Mouse (Mus musculus) heart, embryonic 15.5 days (tissue): Measurements from ENCODE around the gene Hspa4. TPM values are rescaled to one million over a fixed set of nuclear protein-coding genes. Genes with fewer than 3 reads are reported as not detected.

Source experiments
- ATAC-seq: fragments of 200-750 bp; cut with Nextera tagmentation; replicated peaks from 2 replicates; pipeline ENCODE4 v1.8.0; 2017; ENCODE audit warnings: low read depth, moderate TSS enrichment; ENCODE audit not compliant: insufficient number of reproducible peaks, insufficient read depth, low FRiP score
- H3K27ac ChIP-seq: fragments of 300-500 bp; sonication (generic); 2 replicates; pipeline ENCODE4 v1.5.1; 2015; ENCODE audit warnings: mild to moderate bottlenecking, inconsistent platforms
- H3K27me3 ChIP-seq: fragments of 300-500 bp; sonication (generic); 2 replicates; pipeline ENCODE4 v1.6.1; 2015; ENCODE audit warnings: inconsistent platforms
- H3K36me3 ChIP-seq: fragments of 300-500 bp; sonication (generic); 2 replicates; pipeline ENCODE4 v1.6.1; 2015; ENCODE audit warnings: mild to moderate bottlenecking, inconsistent platforms
- H3K4me1 ChIP-seq: fragments of 300-500 bp; sonication (generic); replicated peaks from 2 replicates; pipeline ENCODE4 v1.6.1; 2015; ENCODE audit warnings: inconsistent platforms
- H3K4me2 ChIP-seq: fragments of 300-500 bp; sonication (generic); 2 replicates; pipeline ENCODE4 v1.6.1; 2015; ENCODE audit warnings: inconsistent platforms, mild to moderate bottlenecking, moderate library complexity
- H3K4me3 ChIP-seq: fragments of 300-500 bp; sonication (generic); 2 replicates; pipeline ENCODE4 v1.5.1; 2015; ENCODE audit warnings: mild to moderate bottlenecking, inconsistent platforms
- H3K9ac ChIP-seq: fragments of 300-500 bp; sonication (generic); 2 replicates; pipeline ENCODE4 v1.6.1; 2015; ENCODE audit warnings: mild to moderate bottlenecking, inconsistent platforms
- H3K9me3 ChIP-seq: fragments of 300-500 bp; sonication (generic); replicated peaks from 2 replicates; pipeline ENCODE4 v1.6.1; 2016; ENCODE audit warnings: inconsistent platforms
- WGBS: fragments of 180-500 bp; shearing (Covaris S2); methylation state at CpG from one replicate; pipeline ENCODE4 v1.1.7; 2015; ENCODE audit warnings: mixed read lengths; 5-methylcytosine and 5-hydroxymethylcytosine counted together
- polyA plus RNA-seq: library from polyadenylated mRNA; unstranded; fragments of >200 nt; fragmentation: Nextera tagmentation; extraction: Ambion mirVana; gene quantifications from 2 replicates; pipeline ENCODE4 v1.2.1, GENCODE M21; 2015

The Hspa4 gene
- polyA plus RNA-seq, 1 experiment from 2014 or later = 58.0 TPM

- no peak overlapping the region for H3K27ac ChIP-seq
- ATAC-seq = no peak
- H3K9ac ChIP-seq = no peak overlapping the region
- 78% methylated on average over 3 of the region's 3 CpGs for WGBS
- peaks cover 60% of the 10 kb centered on the region for H3K36me3 ChIP-seq
- H3K4me1 ChIP-seq = peaks cover 22% of the 10 kb centered on the region
- no peak overlapping the region for H3K4me3 ChIP-seq
- H3K4me2 ChIP-seq = no peak overlapping the region
- no peaks in the 10 kb centered on the region for H3K27me3 ChIP-seq
- no peaks in the 10 kb centered on the region for H3K9me3 ChIP-seq
Measured at GRCm38 (mm10) chr11:53275358-53275757, 24.9 kb downstream of the Hspa4 start.

GRCm38 (mm10) chr11:53273313-53273712, 26.9 kb downstream of the Hspa4 start:
- no peaks in the 10 kb centered on the region for H3K27me3 ChIP-seq
- peak overlapping the region; percentile 61 for H3K27ac ChIP-seq
- H3K9me3 ChIP-seq = no peaks in the 10 kb centered on the region
- no peak overlapping the region for H3K4me2 ChIP-seq
- no peak overlapping the region for H3K4me3 ChIP-seq
- H3K4me1 ChIP-seq = peaks cover 21% of the 10 kb centered on the region
- 0 out of 2 replicates have a peak, but pooled peaks have one; percentile 43 for ATAC-seq
- peaks cover 71% of the 10 kb centered on the region for H3K36me3 ChIP-seq
- WGBS = 57% methylated on average over 5 of the region's 5 CpGs
- H3K9ac ChIP-seq = no peak overlapping the region

DNA sequence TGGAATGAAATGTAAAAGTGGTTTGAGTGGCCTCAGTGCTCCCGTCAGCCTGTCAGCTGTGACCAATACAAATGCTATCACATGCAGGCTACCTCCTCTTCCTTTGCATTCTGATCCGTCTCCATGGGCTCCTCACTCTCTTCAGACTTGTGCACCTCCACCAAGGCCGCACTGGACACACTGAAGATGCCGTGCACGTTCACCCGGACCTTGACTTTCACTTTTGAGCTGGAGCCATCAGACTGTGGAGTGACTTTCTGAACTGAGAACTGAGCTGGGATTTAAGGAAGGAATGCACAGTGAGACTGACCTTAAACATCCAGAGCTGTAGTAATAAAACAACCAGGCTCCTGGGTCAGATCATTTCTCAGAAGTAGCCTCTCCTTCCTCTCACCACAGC, 30.7 kb downstream of the Hspa4 start:
- peaks cover 96% of the 10 kb centered on the region for H3K36me3 ChIP-seq
- no peaks in the 10 kb centered on the region for H3K9me3 ChIP-seq
- no peak overlapping the region for H3K9ac ChIP-seq
- 90% methylated on average over 6 of the region's 6 CpGs for WGBS
- no peak overlapping the region for H3K4me3 ChIP-seq
- H3K4me1 ChIP-seq = peaks cover 8% of the 10 kb centered on the region
- no peak for ATAC-seq
- H3K27ac ChIP-seq = no peak overlapping the region
- H3K27me3 ChIP-seq = no peaks in the 10 kb centered on the region
- no peak overlapping the region for H3K4me2 ChIP-seq

GRCm38 (mm10) chr11:53260556-53260955, 39.7 kb downstream of the Hspa4 start:
- Histone ChIP-seq H3K27ac (no peak overlapping the region), H3K4me2 (no peak overlapping the region), H3K9ac (no peak overlapping the region), H3K4me1 (0 out of 2 replicates have a peak, but pooled peaks cover 4% of the 10 kb centered on the region), H3K4me3 (no peak overlapping the region), H3K36me3 (peaks cover 50% of the 10 kb centered on the region), H3K9me3 (no peaks in the 10 kb centered on the region), H3K27me3 (no peaks in the 10 kb centered on the region)
- 79% methylated on average over 5 of the region's 5 CpGs for WGBS
- ATAC-seq = no peak

DNA sequence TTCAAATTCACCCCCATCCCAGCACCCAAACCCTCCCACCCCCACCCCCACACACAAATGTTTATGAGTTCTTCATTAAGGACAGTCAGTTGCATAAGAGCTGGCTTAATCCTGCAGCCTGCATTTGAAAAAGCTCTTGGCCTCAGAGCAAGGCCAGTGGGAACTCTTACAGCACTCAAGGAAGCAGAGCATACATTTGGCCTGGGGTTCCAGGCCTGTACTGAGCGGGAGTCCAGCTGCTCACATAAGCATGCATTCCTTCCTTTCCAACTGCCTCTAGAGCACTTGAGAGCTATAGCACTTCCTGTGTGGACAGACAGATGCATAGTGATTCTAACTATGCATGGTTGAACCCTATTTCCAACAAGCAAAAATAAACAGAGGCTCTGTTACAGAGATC, 40.2 kb downstream of the Hspa4 start:
- Histone ChIP-seq H3K27ac (no peak overlapping the region), H3K27me3 (no peaks in the 10 kb centered on the region), H3K9ac (no peak overlapping the region), H3K36me3 (peaks cover 45% of the 10 kb centered on the region), H3K9me3 (no peaks in the 10 kb centered on the region), H3K4me3 (no peak overlapping the region), H3K4me2 (no peak overlapping the region), H3K4me1 (0 out of 2 replicates have a peak, but pooled peaks cover 4% of the 10 kb centered on the region)
- no peak for ATAC-seq
- WGBS = 81% methylated on average over 1 of the region's 1 CpGs

DNA sequence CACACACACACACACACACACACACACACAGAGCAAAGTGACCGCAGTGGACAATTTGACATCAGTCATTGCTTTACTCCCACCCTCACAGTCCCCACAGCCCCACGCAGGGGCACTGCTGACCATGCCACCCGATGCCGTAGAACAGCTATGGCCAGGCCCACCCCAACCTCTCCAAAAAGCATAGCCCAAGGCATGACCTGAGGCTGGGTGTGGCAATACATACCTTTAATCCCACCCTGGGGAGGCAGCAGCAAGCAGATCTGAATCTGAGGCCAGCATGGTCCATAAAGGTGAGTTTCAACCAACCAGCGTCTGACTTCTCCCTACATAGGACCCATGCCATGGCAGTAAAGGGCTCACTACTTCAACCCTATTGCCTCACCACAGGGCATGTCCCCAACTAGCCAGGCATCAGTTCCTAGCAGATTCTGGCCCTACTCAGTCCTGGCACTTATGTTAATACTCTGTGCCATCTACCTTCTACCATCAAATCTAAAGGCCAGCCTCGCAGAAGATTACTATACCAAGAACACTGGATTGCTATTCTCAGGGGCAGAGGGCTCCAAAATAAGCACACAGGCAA, 41.1 kb downstream of the Hspa4 start:
- WGBS = 87% methylated on average over 6 of the region's 6 CpGs
- H3K27me3 ChIP-seq = no peaks in the 10 kb centered on the region
- no peak overlapping the region for H3K4me3 ChIP-seq
- H3K4me2 ChIP-seq = no peak overlapping the region
- ATAC-seq = no peak
- peaks cover 36% of the 10 kb centered on the region for H3K36me3 ChIP-seq
- H3K9ac ChIP-seq = no peak overlapping the region
- H3K9me3 ChIP-seq = no peaks in the 10 kb centered on the region
- H3K4me1 ChIP-seq = 0 out of 2 replicates have a peak, but pooled peaks cover 4% of the 10 kb centered on the region
- H3K27ac ChIP-seq = no peak overlapping the region

- ATAC-seq = no peak
- peaks cover 16% of the 10 kb centered on the region for H3K36me3 ChIP-seq
- no peak overlapping the region for H3K4me3 ChIP-seq
- no peak overlapping the region for H3K9ac ChIP-seq
- no peaks in the 10 kb centered on the region for H3K27me3 ChIP-seq
- H3K9me3 ChIP-seq = no peaks in the 10 kb centered on the region
- no peak overlapping the region for H3K4me2 ChIP-seq
- H3K4me1 ChIP-seq = 0 out of 2 replicates have a peak, but pooled peaks cover 4% of the 10 kb centered on the region
- 56% methylated on average over 2 of the region's 2 CpGs for WGBS
- H3K27ac ChIP-seq = no peak overlapping the region
Measured at GRCm38 (mm10) chr11:53256914-53257313, 43.3 kb downstream of the Hspa4 start.

- no peak for ATAC-seq
- Histone ChIP-seq H3K4me2 (no peak overlapping the region), H3K36me3 (no peaks in the 10 kb centered on the region; the same call in 1 of the 2 replicates), H3K9me3 (no peaks in the 10 kb centered on the region), H3K27ac (no peak overlapping the region), H3K4me3 (no peak overlapping the region), H3K4me1 (peaks cover 6% of the 10 kb centered on the region; the same call in 1 of the 2 replicates), H3K9ac (no peak overlapping the region), H3K27me3 (no peaks in the 10 kb centered on the region)
- WGBS = 41% methylated on average over 7 of the region's 7 CpGs
Measured at GRCm38 (mm10) chr11:53254926-53255325, 45.3 kb downstream of the Hspa4 start.

GRCm38 (mm10) chr11:53254428-53254827, 45.8 kb downstream of the Hspa4 start:
- Histone ChIP-seq H3K4me3 (no peak overlapping the region), H3K4me1 (peaks cover 10% of the 10 kb centered on the region; the same call in 1 of the 2 replicates), H3K9ac (no peak overlapping the region), H3K4me2 (no peak overlapping the region), H3K27ac (no peak overlapping the region), H3K36me3 (no peaks in the 10 kb centered on the region; the same call in 1 of the 2 replicates), H3K27me3 (no peaks in the 10 kb centered on the region), H3K9me3 (no peaks in the 10 kb centered on the region)
- WGBS = 92% methylated on average over 3 of the region's 3 CpGs
- ATAC-seq = no peak

DNA sequence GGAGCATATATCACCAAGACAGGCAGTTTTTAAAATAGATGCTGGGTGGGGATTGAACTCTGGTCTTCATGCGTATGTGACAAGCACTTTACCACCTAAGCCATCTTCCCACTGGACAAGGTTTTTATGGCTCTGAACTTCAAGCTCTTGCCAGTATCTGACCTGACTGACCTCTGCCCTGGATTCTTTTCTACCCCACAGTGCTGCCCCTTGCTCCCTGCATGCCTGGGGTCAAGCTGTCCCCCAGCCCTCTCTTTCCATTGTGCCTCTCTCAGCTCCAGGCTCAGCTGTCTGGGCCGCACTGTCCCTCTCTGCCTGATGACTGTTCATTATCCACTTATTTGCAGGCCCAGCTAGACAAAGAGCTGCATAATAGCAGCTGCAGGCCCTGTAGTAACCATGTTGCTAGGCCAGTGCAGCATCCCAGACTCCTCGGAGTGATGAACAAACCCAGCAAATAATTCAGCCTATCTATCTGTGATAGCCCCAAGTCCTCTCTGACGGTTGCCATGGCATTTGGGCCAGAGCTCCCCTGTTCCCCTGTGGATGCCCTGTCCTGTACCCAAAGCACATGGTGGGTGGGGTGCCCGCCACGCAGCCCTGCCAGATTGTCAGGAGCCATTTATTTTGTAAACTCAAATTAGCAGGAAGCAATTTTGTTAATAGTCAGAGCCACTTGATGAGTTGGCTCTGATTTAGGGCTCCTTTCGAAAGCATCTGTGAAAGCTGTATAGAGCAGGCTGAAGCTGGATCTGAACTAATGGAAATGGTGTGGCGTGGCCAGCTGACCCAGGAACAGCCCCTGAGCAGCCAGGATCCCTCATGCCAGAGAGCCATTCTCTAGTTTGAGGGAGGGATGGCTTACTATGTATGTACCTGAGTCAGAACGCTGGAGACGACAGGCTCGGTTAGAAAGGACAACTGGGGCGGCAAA, 47.8 kb downstream of the Hspa4 start:
- Histone ChIP-seq H3K27ac (no peak overlapping the region), H3K36me3 (no peaks in the 10 kb centered on the region), H3K4me1 (peaks cover 7% of the 10 kb centered on the region; the same call in 1 of the 2 replicates), H3K4me3 (no peak overlapping the region), H3K27me3 (no peaks in the 10 kb centered on the region), H3K9ac (no peak overlapping the region), H3K9me3 (no peaks in the 10 kb centered on the region), H3K4me2 (no peak overlapping the region)
- ATAC-seq = no peak; the same call in 1 of the 2 replicates
- WGBS = 86% methylated on average over 12 of the region's 12 CpGs

DNA sequence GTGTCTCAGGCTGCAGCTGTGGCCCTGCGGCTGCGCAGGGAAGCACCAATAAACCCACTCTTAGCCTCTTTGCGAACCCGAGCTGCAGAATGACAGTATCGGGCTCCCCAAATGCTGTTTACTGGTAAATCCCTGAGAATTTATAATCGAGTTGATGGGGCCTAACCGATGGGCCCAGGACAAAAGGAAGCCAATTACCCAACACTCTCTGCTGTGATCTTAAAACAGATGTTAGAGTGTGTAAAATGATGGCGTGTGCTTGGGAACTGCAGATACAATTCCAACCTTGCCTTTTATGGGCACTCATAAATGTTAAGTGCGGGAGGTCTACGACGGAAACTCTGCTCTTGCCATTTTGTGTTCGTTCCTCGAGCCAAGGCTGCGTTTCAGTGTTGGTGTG, 49.5 kb downstream of the Hspa4 start:
- Histone ChIP-seq H3K4me1 (peaks cover 7% of the 10 kb centered on the region; the same call in 1 of the 2 replicates), H3K4me3 (no peak overlapping the region), H3K9ac (no peak overlapping the region), H3K4me2 (no peak overlapping the region), H3K36me3 (no peaks in the 10 kb centered on the region), H3K27ac (no peak overlapping the region), H3K9me3 (no peaks in the 10 kb centered on the region), H3K27me3 (no peaks in the 10 kb centered on the region)
- WGBS = 84% methylated on average over 14 of the region's 14 CpGs
- no peak for ATAC-seq
